Mouse (Mus musculus) MEL (cell line): ENCODE measurements around the gene Als2.

Experiments
- CHD1 ChIP-seq: IDR thresholded peaks from 2 replicates; pipeline ENCODE4 v1.6.1; 2012; ENCODE audit warnings: low read depth, mild to moderate bottlenecking, inconsistent platforms, low read length, improper control_type of control experiment
- CTCF ChIP-seq, 3 experiments: IDR thresholded peaks in 2 of 3; conservative IDR thresholded peaks in 1 of 3; 2 replicates each; pipeline ENCODE4 v1.5.1; 2011 to 2012; ENCODE audit warnings: low read length in 3 of 3, low read depth in 2 of 3, mild to moderate bottlenecking in 2 of 3, improper control_type of control experiment in 1 of 3, inconsistent platforms in 1 of 3, mixed read lengths in 1 of 3, moderate library complexity in 1 of 3; ENCODE audit not compliant: control insufficient read depth in 1 of 3, insufficient read depth in 1 of 3, poor library complexity in 1 of 3, severe bottlenecking in 1 of 3
- ELF1 ChIP-seq: IDR thresholded peaks from 2 replicates; pipeline ENCODE4 v1.6.1; 2014; ENCODE audit warnings: low read depth, mild to moderate bottlenecking, inconsistent platforms, low read length, improper control_type of control experiment, moderate library complexity
- ETS1 ChIP-seq: IDR thresholded peaks from 2 replicates; pipeline ENCODE4 v1.6.1; 2012; ENCODE audit warnings: low read depth, mild to moderate bottlenecking, inconsistent platforms, low read length, improper control_type of control experiment, moderate library complexity
- GABPA ChIP-seq: IDR thresholded peaks from 2 replicates; pipeline ENCODE4 v1.6.1; 2012; ENCODE audit warnings: low read depth, mild to moderate bottlenecking, inconsistent platforms, low read length, improper control_type of control experiment, moderate library complexity
- HCFC1 ChIP-seq: IDR thresholded peaks from 2 replicates; pipeline ENCODE4 v1.6.1; 2012; ENCODE audit warnings: low read depth, mild to moderate bottlenecking, inconsistent platforms, low read length, improper control_type of control experiment, moderate library complexity
- MAFK ChIP-seq: IDR thresholded peaks from 2 replicates; pipeline ENCODE4 v1.6.1; 2011; ENCODE audit warnings: low read depth, mild to moderate bottlenecking, low read length, improper control_type of control experiment, borderline replicate concordance
- NELFE ChIP-seq: IDR thresholded peaks from 2 replicates; pipeline ENCODE4 v1.6.1; 2011; ENCODE audit warnings: low read depth, low read length, improper control_type of control experiment
- SMC3 ChIP-seq: IDR thresholded peaks from 2 replicates; pipeline ENCODE4 v1.6.1; 2011; ENCODE audit warnings: low read depth, low read length, improper control_type of control experiment
- TBP ChIP-seq: IDR thresholded peaks from 2 replicates; pipeline ENCODE4 v1.8.0; 2011; ENCODE audit warnings: low read depth, low read length, improper control_type of control experiment
- ZNF384 ChIP-seq: IDR thresholded peaks from 2 replicates; pipeline ENCODE4 v1.6.1; 2012; ENCODE audit warnings: low read depth, mild to moderate bottlenecking, inconsistent platforms, low read length, improper control_type of control experiment

DNA sequence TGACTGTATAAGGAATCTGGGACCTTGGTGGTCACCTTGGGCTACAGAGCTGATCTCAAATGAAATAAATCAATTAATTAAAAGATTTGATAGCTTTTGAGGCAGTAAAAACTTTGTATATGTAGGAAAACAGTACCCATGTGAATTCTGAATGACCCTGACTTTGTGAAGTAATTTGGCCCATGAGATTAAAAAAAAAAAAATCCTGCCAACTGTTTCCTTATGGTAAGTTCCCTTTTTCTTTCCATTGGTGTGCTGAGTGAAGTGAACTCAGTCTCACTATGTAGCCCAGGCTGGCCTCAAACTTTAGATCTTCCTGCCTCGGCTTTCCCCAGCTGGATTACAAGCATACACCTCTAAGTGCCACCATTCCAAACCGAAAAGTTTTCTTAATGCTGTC is 54.7 kb downstream of the Als2 start:
- TF ChIP-seq HCFC1 (no peak), ETS1 (no peak), ZNF384 (peak; percentile 91), NELFE (no peak), TBP (no peak), CTCF (IDR thresholded peaks at IDR 0.05 in 2 of 3, conservative IDR thresholded peaks at IDR 0.05 in 1 of 3; ENCODE audit: control insufficient read depth in 1 of 3, insufficient read depth in 1 of 3, low read depth in 2 of 3, low read length in 3 of 3, poor library complexity in 1 of 3, severe bottlenecking in 1 of 3) (no peak), MAFK (no peak), CHD1 (no peak), ELF1 (no peak), SMC3 (no peak), GABPA (no peak)
